Comparison of ENCODE assay signal across 21 mouse cellular contexts in the genomic region with DNA sequence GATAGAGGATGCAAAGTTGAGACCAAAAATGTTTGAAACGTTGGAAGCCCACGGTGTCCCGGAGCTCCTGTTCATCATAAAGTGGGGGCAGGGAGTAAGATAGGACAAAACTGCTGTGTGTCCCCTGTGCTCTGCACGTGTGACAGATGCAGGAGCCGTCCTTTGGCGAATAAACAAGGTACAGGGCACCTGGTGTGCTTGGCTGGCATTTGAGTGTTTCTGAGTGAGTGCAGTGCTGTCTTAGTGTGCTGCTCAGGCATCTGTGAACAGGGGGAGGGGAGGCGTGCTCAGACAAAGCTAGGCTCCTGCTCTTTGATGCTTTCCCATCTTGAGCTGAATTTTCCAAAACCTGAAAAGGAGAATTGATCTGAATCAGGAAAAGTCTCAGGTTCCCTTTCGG. TPM values are rescaled to one million over a fixed set of nuclear protein-coding genes. Genes with fewer than 3 reads are reported as not detected.
DNase-seq lines count a peak whose midpoint lies in the region; ATAC-seq and TF ChIP-seq lines count a peak whose summit lies in the region.
"Had no signal": no experiment of that assay in that cellular context is flagged by ENCODE, and none has a peak within 500 bp of the region (broad histone marks: within the 10 kb centered on the region; RNA-seq: fewer than 3 reads in every experiment).

No protein-coding gene starts in this region.

- no peak for TF ChIP-seq CTCF in midbrain, postnatal 0 days (IDR thresholded peaks at IDR 0.05)

- no peak for ATAC-seq in hindbrain, embryonic 14.5 days (ENCODE audit: low FRiP score)
- 0 out of 2 replicates have a peak, but pooled peaks have one; percentile 26 for ATAC-seq in midbrain, embryonic 15.5 days (replicated peaks)
- no peak for ATAC-seq in midbrain, postnatal 0 days (ENCODE audit: low FRiP score)
- ATAC-seq: forebrain, embryonic 13.5 days; inflammation-experienced regulatory T-cells, adult 6 months had no signal

- H3K9me3 ChIP-seq in hindbrain, embryonic 10.5 days: no peaks in the 10 kb centered on the region
- no peaks in the 10 kb centered on the region for H3K9me3 ChIP-seq in hindbrain, embryonic 14.5 days (ENCODE audit: control insufficient read depth, low read length)
- H3K9me3 ChIP-seq in midbrain, embryonic 15.5 days: no peaks in the 10 kb centered on the region
- no peaks in the 10 kb centered on the region for H3K9me3 ChIP-seq in midbrain, postnatal 0 days (ENCODE audit: low read length)
- H3K9me3 ChIP-seq: embryonic facial prominence, embryonic 12.5 days; forebrain, embryonic 13.5 days; heart, embryonic 10.5 days; hindbrain, embryonic 15.5 days had no signal

- WGBS in hindbrain, embryonic 10.5 days: 54% methylated on average over 8 of the region's 8 CpGs
- whole genome bisulfite sequencing in hindbrain, embryonic 14.5 days: 56% methylated on average over 8 of the region's 8 CpGs
- WGBS in midbrain, embryonic 15.5 days: 52% methylated on average over 8 of the region's 8 CpGs
- 50% methylated on average over 8 of the region's 8 CpGs for WGBS in midbrain, postnatal 0 days

- H3K4me1 ChIP-seq in hindbrain, embryonic 10.5 days (replicated peaks): peaks cover 41% of the 10 kb centered on the region
- H3K4me1 ChIP-seq in hindbrain, embryonic 14.5 days (replicated peaks; ENCODE audit: control insufficient read depth, insufficient read depth, low read length): peaks cover 4% of the 10 kb centered on the region; the same call in 1 of the 2 replicates
- peaks cover 20% of the 10 kb centered on the region for H3K4me1 ChIP-seq in midbrain, embryonic 15.5 days
- H3K4me1 ChIP-seq in midbrain, postnatal 0 days (ENCODE audit: insufficient read depth, low read length): peaks cover 6% of the 10 kb centered on the region; the same call in 1 of the 2 replicates

- H3K36me3 ChIP-seq in hindbrain, embryonic 10.5 days: peaks cover 15% of the 10 kb centered on the region
- no peaks in the 10 kb centered on the region for H3K36me3 ChIP-seq in hindbrain, embryonic 14.5 days (replicated peaks; ENCODE audit: control insufficient read depth, insufficient read depth)
- no peaks in the 10 kb centered on the region for H3K36me3 ChIP-seq in midbrain, embryonic 15.5 days (replicated peaks)
- 0 out of 2 replicates have a peak, but pooled peaks cover 4% of the 10 kb centered on the region for H3K36me3 ChIP-seq in midbrain, postnatal 0 days (ENCODE audit: insufficient read depth, low read length)
- H3K36me3 ChIP-seq: hindbrain, embryonic 15.5 days had no signal

- H3K27ac ChIP-seq in hindbrain, embryonic 10.5 days: 0 out of 2 replicates have a peak overlapping the region, but pooled peaks have one; percentile 23
- no peak overlapping the region for H3K27ac ChIP-seq in hindbrain, embryonic 14.5 days
- no peak overlapping the region for H3K27ac ChIP-seq in midbrain, embryonic 15.5 days
- no peak overlapping the region for H3K27ac ChIP-seq in midbrain, postnatal 0 days (ENCODE audit: low read depth, low read length)
- H3K27ac ChIP-seq: embryonic facial prominence, embryonic 12.5 days; forebrain, embryonic 13.5 days; heart, embryonic 10.5 days; hindbrain, embryonic 15.5 days had no signal

- H3K9ac ChIP-seq in hindbrain, embryonic 14.5 days: no peak overlapping the region
- no peak overlapping the region for H3K9ac ChIP-seq in midbrain, embryonic 15.5 days
- H3K9ac ChIP-seq in midbrain, postnatal 0 days (replicated peaks; ENCODE audit: low read length, poor library complexity, severe bottlenecking): no peak overlapping the region
- H3K9ac ChIP-seq: embryonic facial prominence, embryonic 12.5 days; forebrain, embryonic 13.5 days; hindbrain, embryonic 15.5 days had no signal

- H3K4me2 ChIP-seq in hindbrain, embryonic 14.5 days (replicated peaks): no peak overlapping the region
- no peak overlapping the region for H3K4me2 ChIP-seq in midbrain, embryonic 15.5 days
- no peak overlapping the region for H3K4me2 ChIP-seq in midbrain, postnatal 0 days (ENCODE audit: low read depth, low read length, poor library complexity, severe bottlenecking)
- H3K4me2 ChIP-seq: embryonic facial prominence, embryonic 12.5 days; forebrain, embryonic 13.5 days; hindbrain, embryonic 15.5 days had no signal

- no peak overlapping the region for H3K4me3 ChIP-seq in hindbrain, embryonic 10.5 days
- no peak overlapping the region for H3K4me3 ChIP-seq in hindbrain, embryonic 14.5 days (replicated peaks; ENCODE audit: low read length)
- no peak overlapping the region for H3K4me3 ChIP-seq in midbrain, embryonic 15.5 days
- no peak overlapping the region for H3K4me3 ChIP-seq in midbrain, postnatal 0 days (ENCODE audit: low read depth, low read length)
- H3K4me3 ChIP-seq: embryonic facial prominence, embryonic 12.5 days; forebrain, embryonic 13.5 days; heart, embryonic 10.5 days; hindbrain, embryonic 15.5 days had no signal

- DNase-seq in cerebellum, adult 9-11 months: peak; percentile 52
- DNase-seq in cerebellum, postnatal 4 days (ENCODE audit: low spot score in 2 of 2): no peak
- DNase-seq in hindbrain, embryonic 10.5 days (ENCODE audit: low spot score): no peak
- no peak for DNase-seq in hindbrain, embryonic 14.5 days (ENCODE audit: low spot score)
- DNase-seq in layer of hippocampus, adult 9-11 months: peak; percentile 25
- no peak for DNase-seq in layer of hippocampus, adult 9-10 months (ENCODE audit: low spot score)
- DNase-seq in midbrain, postnatal 0 days (ENCODE audit: low spot score): no peak
- DNase-seq: adrenal gland, postnatal 10 days; cerebellum, adult 11 months; cerebellum, postnatal 10 days; embryo, embryonic 11 days; gastrocnemius, postnatal 10 days; heart, adult 18-20 months; heart, postnatal 10 days; heart, postnatal 4 days had no signal

- no peaks in the 10 kb centered on the region for H3K27me3 ChIP-seq in hindbrain, embryonic 10.5 days (ENCODE audit: insufficient read depth, poor library complexity, severe bottlenecking)
- H3K27me3 ChIP-seq in hindbrain, embryonic 14.5 days (ENCODE audit: control insufficient read depth, insufficient read depth, low read length): no peaks in the 10 kb centered on the region
- H3K27me3 ChIP-seq in midbrain, embryonic 15.5 days (replicated peaks): no peaks in the 10 kb centered on the region
- H3K27me3 ChIP-seq in midbrain, postnatal 0 days (ENCODE audit: insufficient read depth, low read length): no peaks in the 10 kb centered on the region
- H3K27me3 ChIP-seq: embryonic facial prominence, embryonic 12.5 days; forebrain, embryonic 13.5 days; hindbrain, embryonic 15.5 days had no signal

RNA-seq across cellular contexts. Expression of a gene that starts 28.7 kb away (rescaled TPM):
- 8.5 and 8.8 TPM in 2 replicates for polyA plus RNA-seq in hindbrain, embryonic 10.5 days (2016; fragmentation: Nextera tagmentation; extraction: Ambion mirVana)
- polyA plus RNA-seq in hindbrain, embryonic 14.5 days (2014; fragmentation: Nextera tagmentation; extraction: Ambion mirVana): 14.8 and 15.4 TPM in 2 replicates
- polyA plus RNA-seq in midbrain, embryonic 15.5 days (2015; fragmentation: Nextera tagmentation; extraction: Ambion mirVana): 14.7 and 17.5 TPM in 2 replicates
- 43.8 and 45.9 TPM in 2 replicates for total RNA-seq in midbrain, postnatal 0 days (2014; rRNA removed)
- 10.3 and 13.8 TPM in 2 replicates for polyA plus RNA-seq in midbrain, postnatal 0 days (2015; fragmentation: Nextera tagmentation; extraction: Ambion mirVana)

Comparison
In these comparisons a context has a peak if more than half of its experiments do, and no peak if none do; other contexts are left out.
1. DNase-seq: peak in cerebellum, adult 9-11 months (single experiment) and layer of hippocampus, adult 9-11 months (single experiment); none in cerebellum, postnatal 4 days (0 of 2), hindbrain, embryonic 10.5 days (single experiment), hindbrain, embryonic 14.5 days (single experiment), layer of hippocampus, adult 9-10 months (single experiment) and midbrain, postnatal 0 days (single experiment).